Mouse (Mus musculus) lung, adult 18-20 months (tissue): ENCODE results near the gene Xrcc3.

Source experiments
- DNase-seq, 2 experiments: peaks; one replicate each; pipeline ENCODE4 v3.0.0; 2022; ENCODE audit warnings: mixed read lengths in 2 of 2

Xrcc3 gene

DNA sequence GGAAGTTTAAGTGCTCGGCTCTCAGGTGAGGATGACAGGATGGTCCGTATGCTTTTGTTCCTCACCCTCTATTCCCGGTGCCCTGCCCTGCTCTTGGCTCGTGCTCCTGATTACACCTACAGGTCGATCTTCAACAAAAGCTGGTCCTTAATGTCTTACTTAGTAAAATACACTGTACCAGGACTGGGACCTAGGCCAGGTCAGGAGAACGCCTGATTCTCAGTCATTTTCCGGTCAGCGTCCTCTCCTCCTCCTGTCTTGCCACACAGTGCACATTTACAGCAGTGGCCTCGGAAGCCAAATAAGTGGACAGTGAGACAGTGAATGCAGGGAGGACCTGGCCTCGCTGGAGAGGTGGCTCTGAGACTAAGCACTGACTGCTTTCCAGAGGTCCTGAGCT, 43.0 kb downstream of the Xrcc3 start:
- DNase-seq: no peak

DNA sequence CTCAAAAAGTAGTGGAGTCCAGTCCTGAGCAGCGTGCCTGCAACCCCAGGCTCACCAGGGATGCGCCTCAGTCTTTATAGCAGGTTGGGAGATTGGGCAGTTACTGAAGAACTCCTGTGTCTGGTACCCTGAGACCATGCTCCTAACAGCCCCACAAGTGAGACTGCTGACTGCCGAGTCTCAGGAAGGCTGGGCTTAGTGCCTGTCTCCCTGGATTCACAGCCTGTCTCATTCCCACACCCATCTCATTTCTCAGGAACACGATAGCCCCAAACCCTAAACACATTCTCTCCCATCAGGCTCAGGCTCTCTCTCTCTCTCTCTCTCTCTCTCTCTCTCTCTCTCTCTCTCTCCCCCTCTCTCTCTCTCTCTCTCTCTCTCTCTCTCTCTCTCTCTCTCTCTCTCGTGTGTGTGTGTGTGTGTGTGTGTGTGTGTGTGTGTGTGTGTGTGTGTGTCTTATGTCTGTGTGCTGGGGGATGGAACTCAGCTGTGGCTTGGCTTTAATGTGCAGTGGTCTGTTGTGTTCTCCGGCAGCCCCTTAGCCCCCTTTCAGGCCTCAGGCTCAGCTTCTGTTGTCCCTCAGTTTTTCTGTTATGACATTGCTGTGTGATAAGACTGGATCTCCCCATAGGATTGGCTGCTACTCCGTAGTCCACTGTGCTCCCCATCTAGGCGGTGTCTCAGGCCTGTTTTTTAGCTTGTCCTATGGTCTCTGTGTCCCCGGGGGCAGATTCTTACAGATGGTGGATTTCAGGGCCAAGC, 43.7 kb downstream of the Xrcc3 start:
- DNase-seq: no peak

DNA sequence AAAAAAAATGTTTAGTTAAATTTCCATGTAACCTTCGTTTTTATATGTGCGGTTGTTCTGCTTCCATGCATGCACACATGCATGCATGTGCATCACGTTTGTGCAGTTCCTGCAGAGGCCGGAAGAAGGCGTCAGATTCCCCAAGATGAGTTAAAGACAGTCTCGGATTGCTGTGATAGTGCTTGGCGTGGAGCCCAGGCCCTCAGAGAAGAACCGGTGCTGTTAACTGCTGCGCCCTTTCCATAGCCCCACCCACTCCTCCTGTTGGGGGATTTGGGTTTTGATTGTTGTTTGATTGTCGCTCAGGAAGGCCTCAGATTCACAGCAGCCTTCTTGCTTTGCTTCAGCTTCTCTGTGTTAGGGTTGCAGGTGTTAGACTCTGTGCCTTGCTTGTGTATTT, 44.4 kb downstream of the Xrcc3 start:
- peak; percentile 56 to 70 for DNase-seq

DNA sequence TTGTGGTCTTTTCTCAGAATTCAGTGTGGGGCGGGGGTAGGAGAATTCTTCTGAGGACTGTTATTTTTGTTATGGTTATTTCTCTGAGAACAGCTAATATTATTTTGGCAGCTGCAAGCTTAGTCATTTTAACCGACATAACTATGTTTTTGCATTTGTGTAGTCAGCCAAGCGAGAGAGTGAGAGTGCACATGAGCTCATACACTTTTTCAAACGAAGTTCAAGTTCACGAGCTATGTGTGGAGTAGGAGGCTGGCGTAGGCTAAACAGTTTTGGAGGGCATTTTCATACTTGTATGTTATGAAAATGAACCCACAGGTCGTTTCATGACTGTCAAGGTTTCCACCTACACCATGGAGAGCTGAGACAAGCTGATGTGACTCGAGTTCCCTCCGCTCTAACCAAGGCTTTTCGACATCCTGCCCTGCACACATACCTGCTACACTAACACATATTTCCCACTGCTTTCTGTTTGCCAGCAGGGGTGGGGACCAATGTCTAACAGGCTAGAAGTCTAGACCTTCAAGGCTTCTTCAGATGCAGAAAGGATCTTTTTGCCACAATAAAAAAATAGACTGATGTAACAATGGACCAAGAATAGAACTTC, 45.2 kb downstream of the Xrcc3 start:
- no peak for DNase-seq

DNA sequence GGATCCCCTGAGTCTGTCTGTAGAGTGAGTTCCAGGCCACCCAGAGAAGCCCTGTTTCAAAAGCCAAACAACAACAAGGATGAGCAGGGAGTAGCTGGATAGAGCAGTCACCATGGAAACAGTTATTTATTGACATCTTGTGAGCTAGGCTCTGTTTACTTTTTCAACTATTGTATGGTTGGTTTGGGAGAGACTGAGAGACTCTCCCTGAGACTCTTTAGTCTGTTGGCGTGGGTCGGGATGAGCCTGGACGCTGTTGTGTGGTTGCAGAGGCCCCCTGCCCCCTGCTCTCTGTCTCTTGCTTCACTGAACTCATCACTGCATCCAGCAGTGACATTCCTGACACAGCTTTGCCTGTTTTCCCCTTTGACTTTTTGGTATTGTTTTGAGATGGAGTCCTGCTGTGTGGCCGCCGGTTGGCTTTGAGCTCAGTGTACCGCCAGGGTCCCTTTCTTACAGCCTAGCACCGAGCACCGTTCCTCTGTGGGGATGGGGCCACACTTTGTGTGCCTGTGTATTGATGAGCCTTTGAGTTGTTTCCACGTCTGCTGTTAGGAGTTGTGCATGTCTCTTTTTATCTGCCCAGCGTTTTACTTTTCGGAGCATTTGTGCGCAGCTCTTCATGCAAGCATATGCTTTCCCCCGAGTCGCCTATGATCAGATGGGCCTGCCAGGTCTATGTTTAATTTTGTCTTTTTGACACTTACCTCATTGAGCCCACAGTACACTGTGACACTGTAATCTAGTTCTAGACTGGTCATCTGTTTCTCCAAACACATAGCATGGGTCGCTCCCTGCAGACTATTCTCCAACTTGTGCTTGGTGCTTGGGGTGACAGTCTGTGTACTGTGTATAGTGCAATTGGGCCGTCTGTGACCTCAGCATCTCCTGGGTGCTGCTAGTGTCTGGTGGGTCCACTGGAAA, 47.1 kb downstream of the Xrcc3 start:
- no peak for DNase-seq

DNA sequence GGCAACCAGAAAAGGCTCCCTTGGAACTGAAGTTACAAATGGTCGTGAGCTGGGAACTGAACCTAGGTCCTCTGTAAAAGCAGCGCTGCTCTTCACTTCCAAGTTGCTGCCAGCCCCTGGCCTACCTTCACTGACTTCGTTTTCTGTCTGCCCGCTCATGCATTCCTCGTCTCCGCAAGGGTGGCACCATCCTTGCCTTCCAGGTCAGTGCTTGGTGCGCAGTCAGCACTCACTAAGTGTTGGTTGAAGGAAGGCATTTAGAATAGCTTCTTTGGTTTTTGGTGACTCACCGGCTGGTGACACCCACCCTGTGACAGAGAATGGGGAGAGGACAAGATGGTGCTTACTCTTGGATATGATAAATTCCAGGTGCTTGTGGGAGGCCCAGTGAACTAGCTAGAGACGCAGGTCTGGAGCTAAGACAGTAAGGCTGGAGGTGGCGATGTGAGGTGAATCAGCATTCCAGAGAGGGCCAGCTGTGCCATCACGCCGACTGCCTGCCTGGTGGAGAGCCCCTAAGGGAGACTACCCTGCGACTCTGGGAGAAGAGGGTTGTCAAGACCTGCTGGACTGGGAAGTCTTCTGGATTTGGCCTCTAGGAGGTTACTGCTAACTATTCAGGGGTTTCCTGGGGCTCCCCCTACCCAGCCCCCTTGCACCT, 50.9 kb downstream of the Xrcc3 start:
- no peak for DNase-seq

DNA sequence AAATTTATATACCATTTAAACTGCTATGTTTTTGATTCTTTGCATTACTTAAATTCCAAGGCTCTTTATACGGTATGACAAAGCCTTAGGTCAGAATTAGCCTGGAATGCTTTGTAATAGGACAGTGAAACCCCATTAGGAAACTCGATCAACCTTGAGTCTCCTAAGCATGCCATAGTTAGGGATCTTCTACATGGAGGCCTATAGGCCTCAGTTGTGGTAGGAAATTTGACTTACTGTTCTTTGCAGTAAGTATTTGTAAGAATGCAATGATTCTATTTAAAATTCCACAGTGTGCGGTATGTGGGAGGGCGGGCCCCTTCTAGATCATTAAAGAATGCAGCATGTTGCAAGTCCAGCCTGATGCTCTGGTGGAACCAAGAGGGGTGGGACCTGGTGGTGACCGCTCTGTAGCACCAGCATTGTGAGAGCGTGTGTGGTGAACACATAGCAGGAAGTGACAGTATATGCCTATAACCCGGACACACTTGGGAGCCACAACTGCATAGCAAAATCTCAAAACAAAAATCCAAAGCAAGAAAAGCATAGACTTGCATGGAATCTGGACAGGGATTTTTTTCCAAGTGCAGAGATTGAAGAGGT, 53.3 kb downstream of the Xrcc3 start:
- DNase-seq: no peak

DNA sequence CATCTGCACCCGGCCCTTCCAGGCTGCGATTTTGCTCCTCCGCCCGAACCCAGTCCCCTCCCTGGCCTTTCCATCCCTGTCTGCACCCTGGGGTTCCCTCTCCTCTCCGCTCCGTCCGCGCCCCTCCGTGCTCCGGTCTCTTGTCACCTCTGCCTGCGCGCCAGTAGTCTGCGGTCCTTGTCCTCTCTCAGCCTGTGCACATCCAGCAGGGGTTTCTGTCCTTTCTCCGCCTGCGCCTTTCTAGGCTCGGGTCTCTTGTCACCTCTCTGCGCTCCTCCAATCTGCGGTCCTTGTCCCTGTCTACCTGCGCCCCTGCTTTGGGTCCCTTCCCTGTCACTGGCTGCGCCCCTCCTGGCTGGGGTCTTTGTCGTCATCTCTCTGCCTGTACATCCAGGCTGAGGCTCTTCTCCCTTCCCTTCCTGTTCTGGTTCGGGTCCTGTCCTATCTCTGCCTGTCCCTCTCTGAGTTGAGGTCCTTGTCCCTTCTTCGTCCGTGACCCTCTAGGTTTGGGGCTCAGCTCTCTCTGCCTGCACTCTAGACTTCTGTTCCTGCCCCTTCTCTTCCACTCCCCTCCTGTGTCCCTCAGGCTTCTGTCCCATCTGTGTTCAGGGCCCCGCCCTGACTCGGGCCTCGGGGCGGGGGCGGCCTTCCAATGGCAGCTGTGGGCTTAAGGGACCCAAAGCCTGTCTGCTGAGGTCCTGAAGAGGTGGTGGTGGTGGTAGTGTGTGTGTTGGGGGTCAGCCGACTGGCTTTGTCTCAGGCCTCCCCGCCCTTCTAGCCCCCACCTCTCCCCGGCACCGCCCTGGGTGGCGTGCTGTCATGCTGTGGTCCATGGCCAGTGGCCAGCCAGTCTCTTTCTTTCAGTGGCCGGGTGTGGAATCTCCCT, 54.3 kb downstream of the Xrcc3 start:
- peak; percentile 75 to 88 for DNase-seq

DNA sequence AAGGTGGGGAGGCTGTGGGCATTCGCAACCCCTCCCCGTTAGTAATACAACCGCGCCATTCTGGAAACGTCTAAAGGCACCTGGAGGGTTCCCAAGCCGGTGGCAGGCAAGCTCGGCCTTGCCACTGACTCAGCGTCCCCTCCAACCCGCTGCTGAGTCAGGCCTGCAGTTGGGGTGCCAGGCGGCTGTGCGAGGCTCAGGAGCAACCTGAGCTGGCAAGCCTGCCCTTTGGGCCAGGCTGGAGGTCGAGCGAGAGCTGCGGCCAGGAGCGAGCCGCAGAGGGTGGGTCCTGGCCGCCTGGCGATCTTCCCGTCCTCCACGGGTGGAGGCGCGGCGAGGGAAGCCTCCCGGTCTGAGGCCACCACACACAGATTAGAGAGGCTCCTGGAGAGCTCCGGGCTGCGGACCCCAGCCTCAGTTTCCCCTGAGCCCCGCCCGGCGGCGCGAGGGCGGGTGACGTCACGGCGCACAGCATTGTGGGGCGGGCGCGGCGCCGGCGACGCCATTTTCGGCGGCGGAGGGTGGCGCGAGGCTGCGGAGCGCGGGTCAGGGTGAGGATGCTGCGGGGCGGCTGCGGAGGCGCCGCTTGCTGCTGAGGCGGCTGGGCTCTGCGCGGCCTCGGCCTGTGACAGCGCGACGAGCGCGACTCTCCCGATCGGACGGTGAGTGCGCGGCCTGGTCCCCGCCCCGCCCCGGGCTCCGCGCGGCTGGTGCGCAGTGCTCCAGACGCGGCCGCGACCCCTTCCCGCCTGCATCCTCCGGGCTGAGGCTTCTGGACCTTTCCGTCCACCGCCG, 55.1 kb downstream of the Xrcc3 start, which contains the start of gene Klc1:
TSS of gene Klc1 (plus strand) at position 469 of the 795 bp plus-strand sequence.
- peak; percentile 67 to 68 for DNase-seq

DNA sequence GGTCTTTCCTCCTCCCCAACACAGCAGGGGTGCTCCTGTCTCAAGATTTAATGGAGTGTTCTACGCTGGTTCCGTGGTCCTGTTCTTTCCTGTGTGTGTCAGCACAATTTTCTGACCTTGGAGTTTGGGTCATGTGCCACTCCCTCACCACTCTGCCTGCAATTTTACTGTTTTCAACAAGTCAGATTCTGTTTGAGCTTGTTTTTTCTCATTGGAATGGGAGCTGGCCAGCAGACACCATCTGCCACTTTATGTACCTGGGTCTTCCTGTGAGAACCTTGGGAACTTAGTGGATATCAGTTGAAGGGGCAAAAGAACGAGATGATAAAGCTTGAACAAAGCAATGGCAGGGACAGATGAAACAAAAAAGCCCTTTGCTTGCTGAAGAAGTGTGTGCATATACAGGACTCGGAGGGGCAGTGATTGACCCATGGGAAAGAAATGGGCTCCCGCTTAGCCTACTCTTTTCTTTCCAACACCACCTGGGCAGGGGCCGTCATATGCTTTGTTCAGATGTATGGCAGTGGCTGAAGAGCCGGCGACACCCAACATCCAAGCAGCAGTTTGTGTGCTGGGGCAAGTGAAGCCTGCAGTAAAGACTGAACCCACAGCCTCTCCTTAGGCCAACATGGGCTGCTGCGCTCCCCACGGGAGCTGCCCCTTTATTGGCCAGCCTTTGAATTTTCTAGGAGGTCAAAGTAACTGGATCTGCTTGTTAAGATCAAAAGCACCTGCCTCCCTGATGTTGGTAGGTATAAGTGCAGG, 55.9 kb downstream of the Xrcc3 start:
- DNase-seq: no peak

DNA sequence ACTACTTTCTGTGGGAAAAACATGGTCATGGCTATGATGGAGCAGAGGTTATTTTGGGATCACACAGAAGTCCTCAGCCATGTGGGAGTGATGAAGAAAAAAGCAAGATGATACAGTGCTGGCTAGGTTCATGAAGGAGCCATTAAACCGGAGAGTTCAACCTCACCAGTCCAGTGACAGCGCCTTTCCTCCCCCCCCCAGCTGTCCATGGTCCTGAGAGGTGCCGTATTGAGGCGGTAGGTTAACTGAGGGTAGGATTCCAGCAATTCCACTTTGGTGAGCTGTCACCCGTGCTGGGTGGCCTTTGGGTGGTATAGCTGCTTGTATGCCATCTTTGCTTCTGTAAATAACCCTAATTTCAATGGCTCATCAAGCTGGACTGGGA, 57.0 kb downstream of the Xrcc3 start:
- DNase-seq: no peak

DNA sequence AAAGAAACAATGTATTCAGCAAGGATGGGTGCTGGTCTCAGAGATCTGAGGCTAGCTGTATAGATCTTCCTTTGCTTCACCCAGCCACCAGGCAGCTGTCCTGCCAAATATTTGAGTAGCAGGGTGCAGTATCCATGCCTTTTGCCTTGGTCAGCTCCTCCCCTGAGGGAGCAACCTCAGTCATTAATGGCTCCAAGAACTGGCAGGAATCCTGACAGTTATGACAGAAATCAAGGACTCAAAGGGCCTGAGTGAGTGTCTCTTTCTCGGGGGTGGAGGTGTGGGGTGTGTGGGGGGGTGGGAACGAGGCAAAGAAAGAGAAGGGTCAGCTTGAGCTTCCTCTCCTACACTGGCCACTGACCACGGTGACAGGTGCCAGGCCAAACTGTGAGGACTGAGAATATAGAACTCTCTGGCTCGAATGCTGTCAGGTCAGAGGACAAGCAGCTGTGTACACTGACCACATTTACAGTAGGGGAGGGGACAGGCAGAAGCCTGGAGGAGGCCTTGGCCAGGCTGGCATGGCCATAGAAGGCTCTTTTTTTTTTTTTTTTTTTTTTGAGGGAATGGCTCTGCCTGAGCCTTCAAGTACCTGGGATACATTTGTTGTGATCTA, 57.5 kb downstream of the Xrcc3 start:
- no peak for DNase-seq

DNA sequence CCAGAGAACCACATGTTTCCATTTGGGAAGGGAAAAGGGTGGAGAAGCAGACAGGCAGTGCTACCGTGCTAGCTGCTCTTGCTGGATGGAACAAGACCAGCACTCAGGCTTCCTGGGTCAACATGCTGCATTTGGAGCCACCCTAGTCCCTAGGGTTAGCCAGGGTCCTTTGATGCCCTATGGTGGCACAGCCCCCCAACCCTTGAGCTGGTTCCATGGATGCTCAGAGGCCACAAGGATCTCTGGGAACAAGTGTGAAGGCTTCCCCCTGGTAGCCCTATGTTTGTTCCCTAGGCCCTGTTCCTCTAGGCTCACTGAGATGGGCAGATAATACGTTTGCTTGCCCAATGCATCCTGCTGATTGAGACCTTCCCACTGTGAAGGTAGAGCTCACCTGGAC, 58.4 kb downstream of the Xrcc3 start:
- no peak for DNase-seq

DNA sequence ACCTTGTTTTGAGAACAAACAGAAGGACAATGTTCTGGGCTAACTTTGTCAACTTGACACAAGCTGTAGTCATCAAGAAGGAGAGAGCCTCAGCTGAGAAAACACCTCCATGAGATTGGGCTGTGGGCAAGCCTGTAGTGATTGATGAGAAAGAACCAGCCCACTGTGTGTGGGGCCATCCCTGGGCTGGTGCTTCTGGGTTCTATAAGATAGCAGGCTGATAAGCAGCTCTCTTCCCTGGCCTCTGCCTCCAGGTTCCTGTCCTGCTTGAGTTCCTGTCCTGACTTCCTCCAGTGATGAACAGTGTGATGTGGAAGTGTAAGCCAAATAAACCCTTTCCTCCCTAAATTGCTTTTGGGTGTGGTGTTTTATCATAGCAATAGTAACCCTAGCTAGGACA, 59.0 kb downstream of the Xrcc3 start:
- DNase-seq: no peak

DNA sequence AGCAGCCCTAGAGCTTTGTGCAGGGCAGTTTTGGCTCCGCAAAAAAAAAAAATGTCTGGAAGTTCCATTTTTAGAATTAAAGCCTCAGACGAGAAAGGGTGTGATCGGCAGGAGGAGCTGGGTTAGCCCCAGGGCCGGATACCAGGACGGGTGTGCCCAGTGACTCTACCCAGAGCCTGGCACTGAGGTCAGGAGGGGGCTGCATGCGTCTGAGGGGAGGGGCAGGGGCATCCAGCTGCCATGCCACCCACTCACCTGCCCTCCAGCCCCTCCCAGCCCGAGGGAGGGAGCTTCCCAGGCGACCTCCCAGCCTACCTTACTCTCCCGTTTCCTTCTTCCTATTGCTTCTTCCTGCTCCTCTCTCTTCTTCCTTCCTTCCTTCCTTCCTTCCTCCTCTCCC, 60.3 kb downstream of the Xrcc3 start:
- DNase-seq: peak; percentile 33 to 44
